Mouse (Mus musculus) MEL (cell line): Measurements from ENCODE around the gene Gm17622. TPM values are rescaled to one million over a fixed set of nuclear protein-coding genes. Genes with fewer than 3 reads are reported as not detected.

Experiments
- DNase-seq: peaks from one replicate; pipeline ENCODE4 v3.0.0; 2011; ENCODE audit warnings: low read depth, low spot score
- H3K27ac ChIP-seq: 2 replicates; pipeline ENCODE4 v1.5.1; 2012; ENCODE audit warnings: low read depth, mild to moderate bottlenecking, control low read depth, low read length, moderate library complexity; ENCODE audit not compliant: control insufficient read depth
- H3K27me3 ChIP-seq, 2 experiments: fragments of 150-350 bp in 1 of 2; sonication (generic) in 1 of 2; 2 replicates each; pipeline ENCODE4 v1.6.1; 2012; ENCODE audit warnings: low read length in 2 of 2, mild to moderate bottlenecking in 2 of 2, improper control_type of control experiment in 1 of 2, moderate library complexity in 1 of 2; ENCODE audit not compliant: insufficient read depth in 2 of 2, control insufficient read depth in 1 of 2
- H3K36me3 ChIP-seq, 2 experiments: 2 replicates each; pipeline ENCODE4 v1.6.1; 2012 to 2014; ENCODE audit warnings: low read length in 2 of 2, improper control_type of control experiment in 1 of 2, inconsistent platforms in 1 of 2, mild to moderate bottlenecking in 1 of 2; ENCODE audit not compliant: insufficient read depth in 2 of 2, control insufficient read depth in 1 of 2
- H3K4me1 ChIP-seq, 2 experiments: fragments of 150-350 bp in 1 of 2; sonication (generic) in 1 of 2; 2 replicates each; pipeline ENCODE4 v1.6.1; 2012; ENCODE audit warnings: low read length in 2 of 2, improper control_type of control experiment in 1 of 2, mild to moderate bottlenecking in 1 of 2; ENCODE audit not compliant: insufficient read depth in 2 of 2, control insufficient read depth in 1 of 2
- H3K4me3 ChIP-seq, 2 experiments: fragments of 150-350 bp in 1 of 2; sonication (generic) in 1 of 2; 2 replicates each; pipeline ENCODE4 v1.5.1; 2012; ENCODE audit warnings: low read depth in 2 of 2, low read length in 2 of 2, mild to moderate bottlenecking in 2 of 2, moderate library complexity in 2 of 2, control low read depth in 1 of 2, improper control_type of control experiment in 1 of 2; ENCODE audit not compliant: control insufficient read depth in 1 of 2, insufficient read depth in 1 of 2
- H3K79me2 ChIP-seq: 2 replicates; pipeline ENCODE4 v1.6.1; 2012; ENCODE audit warnings: mild to moderate bottlenecking, low read length, moderate library complexity; ENCODE audit not compliant: control insufficient read depth, poor library complexity, insufficient read depth
- H3K9ac ChIP-seq: 2 replicates; pipeline ENCODE4 v1.6.1; 2012; ENCODE audit warnings: low read depth, mild to moderate bottlenecking, control low read depth, low read length, moderate library complexity; ENCODE audit not compliant: control insufficient read depth, poor library complexity, severe bottlenecking
- H3K9me3 ChIP-seq: fragments of 150-350 bp; sonication (generic); replicated peaks from 2 replicates; pipeline ENCODE4 v1.6.1; 2012; ENCODE audit warnings: mild to moderate bottlenecking, low read length, improper control_type of control experiment, moderate library complexity; ENCODE audit not compliant: insufficient read depth
- BHLHE40 ChIP-seq: IDR thresholded peaks from 2 replicates; pipeline ENCODE4 v1.6.1; 2012; ENCODE audit warnings: low read depth, mild to moderate bottlenecking, inconsistent platforms, low read length, improper control_type of control experiment, borderline replicate concordance
- CHD1 ChIP-seq: IDR thresholded peaks from 2 replicates; pipeline ENCODE4 v1.6.1; 2012; ENCODE audit warnings: low read depth, mild to moderate bottlenecking, inconsistent platforms, low read length, improper control_type of control experiment
- CTCF ChIP-seq, 3 experiments: IDR thresholded peaks in 2 of 3; conservative IDR thresholded peaks in 1 of 3; 2 replicates each; pipeline ENCODE4 v1.5.1; 2011 to 2012; ENCODE audit warnings: low read length in 3 of 3, low read depth in 2 of 3, mild to moderate bottlenecking in 2 of 3, improper control_type of control experiment in 1 of 3, inconsistent platforms in 1 of 3, mixed read lengths in 1 of 3, moderate library complexity in 1 of 3; ENCODE audit not compliant: control insufficient read depth in 1 of 3, insufficient read depth in 1 of 3, poor library complexity in 1 of 3, severe bottlenecking in 1 of 3
- E2F4 ChIP-seq: IDR thresholded peaks from 2 replicates; pipeline ENCODE4 v1.6.1; 2011; ENCODE audit warnings: low read depth, low read length, improper control_type of control experiment, borderline replicate concordance
- ELF1 ChIP-seq: IDR thresholded peaks from 2 replicates; pipeline ENCODE4 v1.6.1; 2014; ENCODE audit warnings: low read depth, mild to moderate bottlenecking, inconsistent platforms, low read length, improper control_type of control experiment, moderate library complexity
- ETS1 ChIP-seq: IDR thresholded peaks from 2 replicates; pipeline ENCODE4 v1.6.1; 2012; ENCODE audit warnings: low read depth, mild to moderate bottlenecking, inconsistent platforms, low read length, improper control_type of control experiment, moderate library complexity
- GABPA ChIP-seq: IDR thresholded peaks from 2 replicates; pipeline ENCODE4 v1.6.1; 2012; ENCODE audit warnings: low read depth, mild to moderate bottlenecking, inconsistent platforms, low read length, improper control_type of control experiment, moderate library complexity
- MAFK ChIP-seq: IDR thresholded peaks from 2 replicates; pipeline ENCODE4 v1.6.1; 2011; ENCODE audit warnings: low read depth, mild to moderate bottlenecking, low read length, improper control_type of control experiment, borderline replicate concordance
- MAX ChIP-seq: IDR thresholded peaks from 2 replicates; pipeline ENCODE4 v1.6.1; 2011; ENCODE audit warnings: low read length, improper control_type of control experiment
- MAZ ChIP-seq: IDR thresholded peaks from 2 replicates; pipeline ENCODE4 v1.6.1; 2012; ENCODE audit warnings: low read depth, mild to moderate bottlenecking, inconsistent platforms, low read length, improper control_type of control experiment
- MYB ChIP-seq: IDR thresholded peaks from 2 replicates; pipeline ENCODE4 v1.6.1; 2011; ENCODE audit warnings: mild to moderate bottlenecking, low read depth, low read length, improper control_type of control experiment
- MYC ChIP-seq: IDR thresholded peaks from 2 replicates; pipeline ENCODE4 v1.6.1; 2011; ENCODE audit warnings: low read depth, mild to moderate bottlenecking, low read length, improper control_type of control experiment, moderate library complexity
- NRF1 ChIP-seq: IDR thresholded peaks from 2 replicates; pipeline ENCODE4 v1.6.1; 2014; ENCODE audit warnings: low read depth, mild to moderate bottlenecking, inconsistent platforms, low read length, improper control_type of control experiment, moderate library complexity; ENCODE audit not compliant: poor library complexity, insufficient read depth, severe bottlenecking
- POLR2AphosphoS2 ChIP-seq: IDR thresholded peaks from 2 replicates; pipeline ENCODE4 v1.6.1; 2011; ENCODE audit warnings: low read length, improper control_type of control experiment
- TAL1 ChIP-seq: IDR thresholded peaks from 2 replicates; pipeline ENCODE4 v1.6.1; 2012; ENCODE audit warnings: mild to moderate bottlenecking, inconsistent platforms, low read length, moderate library complexity, mixed read lengths
- USF1 ChIP-seq: IDR thresholded peaks from 2 replicates; pipeline ENCODE4 v1.6.1; 2014; ENCODE audit warnings: low read depth, mild to moderate bottlenecking, inconsistent platforms, low read length, improper control_type of control experiment, moderate library complexity
- USF2 ChIP-seq, 2 experiments: IDR thresholded peaks; 2 replicates each; pipeline ENCODE4 v1.6.1; 2011 to 2012; ENCODE audit warnings: improper control_type of control experiment in 2 of 2, low read length in 2 of 2, borderline replicate concordance in 1 of 2, inconsistent platforms in 1 of 2, low read depth in 1 of 2, mild to moderate bottlenecking in 1 of 2; ENCODE audit not compliant: insufficient read depth in 1 of 2
- ZKSCAN1 ChIP-seq: IDR thresholded peaks from 2 replicates; pipeline ENCODE4 v1.6.1; 2012; ENCODE audit warnings: low read depth, mild to moderate bottlenecking, inconsistent platforms, low read length, improper control_type of control experiment, moderate library complexity
- ZMIZ1 ChIP-seq: IDR thresholded peaks from 2 replicates; pipeline ENCODE4 v1.6.1; 2012; ENCODE audit warnings: low read depth, mild to moderate bottlenecking, inconsistent platforms, low read length, improper control_type of control experiment, moderate library complexity
- polyA plus RNA-seq, 2 experiments: library from polyadenylated mRNA; stranded (reverse) in 1 of 2; unstranded in 1 of 2; fragments of >175 nt in 1 of 2; fragments of >200 nt in 1 of 2; gene quantifications; 2 replicates each; pipeline versions ENCODE4 v1.2.1 to v1.2.4; 2012; ENCODE audit warnings: low replicate concordance in 2 of 2, low read depth in 1 of 2; ENCODE audit not compliant: insufficient read length in 2 of 2, insufficient read depth in 1 of 2, missing spikeins in 1 of 2
- total RNA-seq: library from RNA; depleted of rRNA; stranded (reverse); fragments of 300-350 nt; gene quantifications from 2 replicates; pipeline ENCODE4 v1.2.3, GENCODE M21; 2012

Gene Gm17622
- total and polyA plus RNA-seq, 3 experiments = not detected

DNA sequence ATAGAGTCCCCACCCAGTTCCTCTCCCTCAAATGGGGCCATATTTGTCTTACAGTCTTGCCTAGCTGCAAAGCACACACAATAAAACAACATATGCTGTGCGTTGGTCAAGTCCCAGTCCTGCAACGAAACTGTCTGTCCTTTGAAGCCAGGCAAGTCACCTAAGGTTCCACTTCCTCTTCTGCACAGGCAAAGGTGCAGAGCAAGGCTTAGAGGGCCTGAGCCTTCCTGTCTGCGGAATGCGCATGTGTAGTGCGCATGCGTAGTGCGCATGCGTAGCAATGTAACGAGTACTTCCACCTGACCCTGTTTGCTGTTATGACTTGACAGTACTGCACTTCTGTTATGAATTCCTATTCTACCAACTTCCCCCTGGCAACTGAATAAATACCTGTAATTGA is 25.7 kb downstream of the Gm17622 start:
- H3K4me3 ChIP-seq = no peak overlapping the region
- H3K79me2 ChIP-seq = no peaks in the 10 kb centered on the region
- H3K27me3 ChIP-seq = no peaks in the 10 kb centered on the region
- H3K4me1 ChIP-seq = peaks cover 0 to 10% of the 10 kb centered on the region in 2 experiments
- peaks cover 0 to 8% of the 10 kb centered on the region in 2 experiments; a peak in 3 of 4 replicates for H3K36me3 ChIP-seq
- H3K9me3 ChIP-seq = no peaks in the 10 kb centered on the region
- no peak overlapping the region for H3K27ac ChIP-seq
- TF ChIP-seq MYB = no peak
- TF ChIP-seq ELF1 = no peak
- TF ChIP-seq MYC = no peak
- no peak for TF ChIP-seq CHD1
- TF ChIP-seq ZMIZ1 = no peak
- no peak for TF ChIP-seq USF1
- TF ChIP-seq ZKSCAN1 = no peak
- TF ChIP-seq GABPA = no peak
- TF ChIP-seq MAFK = no peak
- no peak for TF ChIP-seq E2F4
- TF ChIP-seq NRF1 = no peak
- no peak for TF ChIP-seq USF2 (IDR thresholded peaks at IDR 0.05; ENCODE audit: borderline replicate concordance in 1 of 2, insufficient read depth in 1 of 2, low read depth in 1 of 2, low read length in 2 of 2)
- TF ChIP-seq POLR2AphosphoS2 = no peak
- TF ChIP-seq BHLHE40 = no peak
- no peak for TF ChIP-seq MAZ
- no peak for TF ChIP-seq ETS1
- TF ChIP-seq CTCF (IDR thresholded peaks at IDR 0.05 in 2 of 3, conservative IDR thresholded peaks at IDR 0.05 in 1 of 3; ENCODE audit: control insufficient read depth in 1 of 3, insufficient read depth in 1 of 3, low read depth in 2 of 3, low read length in 3 of 3, poor library complexity in 1 of 3, severe bottlenecking in 1 of 3) = no peak
- TF ChIP-seq MAX = no peak
- DNase-seq = no peak
- no peak overlapping the region for H3K9ac ChIP-seq

DNA sequence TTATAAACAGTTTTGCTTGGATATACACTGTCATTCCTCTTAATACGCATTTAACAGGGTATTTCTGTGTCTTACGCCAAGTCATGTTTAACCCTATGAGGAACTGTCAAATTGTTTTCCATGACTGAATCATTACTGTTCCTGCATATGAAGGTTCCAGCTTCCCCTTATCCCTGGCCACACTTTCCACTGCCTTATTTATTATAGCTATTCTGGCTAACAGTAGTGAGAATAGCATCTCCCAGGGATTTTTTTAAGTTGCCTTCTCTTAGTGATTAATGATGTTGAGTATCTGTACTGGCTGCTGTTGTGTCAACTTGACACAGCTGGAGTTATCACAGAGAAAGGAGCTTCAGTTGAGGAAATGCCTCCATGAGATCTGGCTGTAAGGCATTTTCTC is 26.8 kb downstream of the Gm17622 start:
- Histone ChIP-seq H3K36me3 (no peaks in the 10 kb centered on the region; a peak in 1 of 4 replicates), H3K9ac (no peak overlapping the region), H3K79me2 (no peaks in the 10 kb centered on the region), H3K27ac (no peak overlapping the region), H3K27me3 (no peaks in the 10 kb centered on the region), H3K4me1 (no peaks in the 10 kb centered on the region; a peak in 1 of 4 replicates), H3K4me3 (no peak overlapping the region), H3K9me3 (no peaks in the 10 kb centered on the region)
- no peak for TF ChIP-seq TAL1
- no peak for DNase-seq
